Mouse (Mus musculus) megakaryocyte-erythroid progenitor cell, adult 5-6 weeks (primary cell): Measurements from ENCODE around the gene C2cd4c. TPM values are rescaled to one million over a fixed set of nuclear protein-coding genes. Genes with fewer than 3 reads are reported as not detected.

Experiments
- ATAC-seq: replicated peaks from 2 replicates; pipeline ENCODE4 v1.8.0; 2016; ENCODE audit warnings: mild to moderate bottlenecking, inconsistent platforms; ENCODE audit not compliant: severe bottlenecking, poor library complexity, low FRiP score, low TSS enrichment
- total RNA-seq, 2 experiments: library from RNA; stranded (forward) in 1 of 2; stranded (reverse) in 1 of 2; fragments of 200-1000, 215-1000 nt in 1 of 2; fragments of >200 nt in 1 of 2; fragmentation: Nextera tagmentation in 1 of 2; gene quantifications; 2 replicates each; pipeline ENCODE4 v1.2.3; 2014 to 2017

Gene C2cd4c
- total RNA-seq, 2 experiments from 2014 or later: not detected

DNA sequence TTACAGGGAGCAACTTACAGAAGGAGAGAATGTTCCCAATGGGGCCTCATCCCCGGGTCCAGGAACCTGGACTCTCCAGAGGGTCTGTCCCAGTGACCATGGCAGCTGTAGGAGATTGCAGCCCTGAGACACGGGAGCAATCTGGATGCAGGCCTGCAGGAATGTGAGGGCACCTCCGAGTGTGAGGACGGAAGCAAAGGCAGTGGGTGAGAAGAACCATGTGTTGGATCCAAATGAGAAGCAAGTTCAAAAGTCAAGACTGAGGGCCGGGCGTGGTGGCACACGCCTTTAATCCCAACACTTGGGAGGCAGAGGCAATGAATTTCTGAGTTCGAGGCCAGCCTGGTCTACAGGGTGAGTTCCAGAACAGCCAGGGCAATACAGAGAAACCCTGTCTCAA is 32.3 kb downstream of the C2cd4c start:
- no peak for ATAC-seq

DNA sequence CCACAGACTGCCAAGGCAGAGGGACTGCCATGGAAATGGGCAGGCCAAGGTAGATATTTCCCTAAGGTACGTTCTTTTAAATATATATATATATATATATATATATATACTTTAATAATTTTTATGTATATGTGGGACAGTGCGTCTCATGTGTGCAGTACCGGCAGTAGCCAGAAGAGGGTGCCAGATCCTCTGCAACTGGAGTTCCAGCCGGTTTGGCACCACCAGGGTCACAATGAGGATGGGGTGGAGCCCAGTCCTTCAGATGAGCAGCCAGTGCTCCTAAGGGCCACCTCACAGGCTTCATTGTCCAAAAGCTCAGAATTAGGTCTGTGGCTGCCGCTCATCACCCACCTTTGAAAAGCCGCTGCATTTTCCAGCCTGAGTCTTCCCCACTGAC is 33.0 kb downstream of the C2cd4c start:
- ATAC-seq: peak; percentile 56; the same call in 1 of the 2 replicates

DNA sequence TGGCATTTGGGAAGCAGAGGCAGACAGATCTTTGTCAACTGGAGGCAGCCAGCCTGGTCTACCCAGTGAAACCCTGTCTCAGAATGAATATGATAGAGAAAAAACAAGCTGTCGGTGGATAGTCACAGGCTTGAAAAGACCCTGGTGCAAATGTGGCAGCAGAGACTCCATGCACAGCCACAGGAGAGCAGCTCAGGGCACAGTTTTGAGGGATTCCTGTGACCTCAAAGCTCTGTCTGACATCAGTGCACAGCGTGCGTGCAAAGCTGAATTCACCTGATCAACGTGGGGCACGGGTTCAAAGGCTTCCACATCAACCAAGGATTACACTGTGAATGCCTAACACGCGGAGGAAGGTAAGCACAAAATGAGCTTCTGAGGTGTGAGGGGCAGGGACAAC is 33.5 kb downstream of the C2cd4c start:
- ATAC-seq: no peak

DNA sequence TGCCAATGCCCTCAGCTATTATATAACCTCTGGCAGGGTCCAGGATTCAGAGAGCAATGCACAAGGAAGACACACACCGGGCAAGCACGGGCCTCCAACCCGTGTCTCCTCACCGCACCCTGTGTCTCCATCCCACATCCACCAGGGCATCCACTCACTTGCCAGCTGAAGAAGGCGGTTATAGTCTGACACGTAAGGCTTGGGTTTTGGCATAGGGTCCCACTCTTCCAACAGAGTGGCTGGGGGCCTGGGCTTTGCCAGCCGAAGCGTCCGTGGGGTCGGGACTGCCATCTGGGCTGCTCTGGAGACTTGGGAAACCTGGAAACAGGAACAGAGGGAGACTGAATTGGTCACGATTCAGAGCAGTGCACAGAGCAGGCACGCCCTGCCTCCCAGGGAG is 34.0 kb downstream of the C2cd4c start:
- no peak for ATAC-seq

DNA sequence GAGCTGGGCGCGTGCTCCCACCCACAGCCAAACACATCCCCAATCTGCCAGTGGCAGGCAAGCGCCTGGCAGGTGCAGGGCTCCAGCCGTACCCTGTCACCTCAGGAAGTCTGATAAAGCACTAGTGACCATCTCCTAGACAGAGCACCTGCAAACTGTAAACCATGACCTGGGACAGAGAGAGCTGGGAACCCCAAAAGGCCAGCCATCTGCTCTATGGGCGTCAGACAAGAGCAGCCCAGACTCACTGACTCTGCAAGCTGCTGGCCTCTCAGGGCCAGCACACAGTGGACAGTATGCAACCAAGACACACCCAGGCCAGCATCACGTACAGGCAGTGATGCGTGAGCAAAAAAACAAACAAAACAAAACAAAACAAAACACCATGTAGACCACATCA is 34.9 kb downstream of the C2cd4c start:
- ATAC-seq: no peak

DNA sequence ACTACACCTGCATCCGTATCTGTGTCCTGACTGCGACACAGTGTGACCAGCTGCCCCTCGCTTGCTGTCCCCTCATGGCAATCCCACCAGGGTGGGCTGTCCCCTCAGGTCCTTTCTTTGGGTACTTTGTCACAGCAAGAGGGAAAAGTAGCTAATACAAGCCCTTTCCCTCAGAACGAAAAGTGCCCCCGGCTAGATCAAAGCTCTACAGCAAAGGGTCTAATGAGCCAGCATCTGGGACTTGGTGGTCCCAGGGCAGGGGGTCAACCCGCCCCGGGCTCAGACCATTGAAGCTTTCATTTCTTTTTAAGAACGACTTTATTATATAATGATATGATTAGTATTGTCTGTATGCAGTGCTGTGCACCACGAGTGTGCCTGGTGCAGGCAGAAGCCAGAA is 35.5 kb downstream of the C2cd4c start:
- ATAC-seq: no peak

DNA sequence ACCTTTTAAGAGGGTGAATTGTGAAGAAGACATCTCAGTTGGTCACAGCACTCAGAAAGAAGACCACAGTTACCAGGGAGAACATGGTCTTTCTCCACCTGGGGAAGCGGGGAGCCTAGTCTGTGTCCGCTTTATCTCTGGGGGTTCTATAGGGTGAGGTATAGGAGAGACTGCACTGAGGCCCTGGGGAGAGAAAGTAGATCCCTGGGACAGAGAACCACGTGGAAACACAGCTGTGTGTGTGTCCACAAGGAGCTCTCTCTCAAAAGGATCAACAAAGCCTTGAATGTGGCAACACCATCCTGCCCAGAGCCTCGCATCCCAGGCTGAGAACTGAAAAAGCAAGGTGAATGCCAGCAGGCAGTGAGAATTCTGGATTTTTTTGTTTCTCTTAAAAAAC is 36.4 kb downstream of the C2cd4c start:
- ATAC-seq: no peak

DNA sequence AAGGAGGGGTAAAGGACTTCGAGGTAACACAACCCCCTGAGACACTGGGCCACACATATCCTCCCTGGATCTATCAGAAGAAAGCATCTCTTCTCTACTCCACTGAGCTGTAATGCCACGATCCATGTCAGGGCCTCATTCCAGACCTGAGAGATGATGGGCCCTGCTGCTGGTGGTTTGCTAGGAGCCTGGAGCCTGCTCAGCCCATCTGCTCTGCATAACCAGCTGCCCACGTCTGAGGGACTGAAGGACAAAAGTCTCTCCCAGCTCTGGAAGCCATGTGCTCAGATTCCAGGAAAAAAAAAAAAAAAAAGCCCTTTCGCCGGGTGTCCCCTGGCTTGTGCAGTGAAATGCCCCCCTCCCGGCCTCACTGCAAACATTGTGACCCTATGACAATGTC is 38.1 kb downstream of the C2cd4c start:
- no peak for ATAC-seq

DNA sequence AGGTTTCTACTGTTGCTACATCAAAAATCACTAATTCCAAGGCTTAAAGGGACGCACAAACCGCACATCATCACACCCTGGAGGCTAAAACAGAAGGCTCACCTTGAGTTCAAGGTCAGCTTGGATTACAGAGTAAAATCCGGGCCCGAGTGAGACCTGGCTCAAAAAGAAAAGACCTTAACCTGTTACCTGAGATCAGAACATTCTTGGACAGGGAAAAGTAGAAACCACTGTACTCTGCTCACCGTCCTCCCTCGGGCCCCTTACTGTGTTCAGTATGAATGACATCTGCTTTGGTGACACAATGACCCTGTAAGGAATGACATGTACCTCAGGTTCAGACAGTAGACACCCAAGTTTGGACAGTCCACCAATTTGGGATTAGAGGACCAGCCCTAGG is 39.0 kb downstream of the C2cd4c start:
- no peak for ATAC-seq

DNA sequence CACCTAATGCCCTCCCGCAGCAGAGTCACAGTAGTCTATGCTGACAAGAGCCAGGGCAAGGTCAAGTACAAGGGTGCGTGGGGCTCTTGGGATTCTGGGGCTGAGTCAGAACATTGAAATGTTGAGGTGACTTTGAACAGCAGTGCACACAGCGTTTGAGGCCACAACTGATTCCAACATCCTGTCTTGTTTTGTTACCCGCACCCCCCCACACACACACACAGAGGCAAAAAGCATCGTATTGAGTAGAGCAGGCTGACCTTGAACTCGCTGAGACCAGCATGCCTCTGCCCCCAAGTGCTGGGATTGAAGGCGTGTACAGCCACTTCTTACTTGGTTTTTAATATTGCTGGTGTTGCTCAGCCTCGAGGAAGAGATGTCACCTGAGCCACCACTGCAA is 39.5 kb downstream of the C2cd4c start:
- ATAC-seq: no peak

DNA sequence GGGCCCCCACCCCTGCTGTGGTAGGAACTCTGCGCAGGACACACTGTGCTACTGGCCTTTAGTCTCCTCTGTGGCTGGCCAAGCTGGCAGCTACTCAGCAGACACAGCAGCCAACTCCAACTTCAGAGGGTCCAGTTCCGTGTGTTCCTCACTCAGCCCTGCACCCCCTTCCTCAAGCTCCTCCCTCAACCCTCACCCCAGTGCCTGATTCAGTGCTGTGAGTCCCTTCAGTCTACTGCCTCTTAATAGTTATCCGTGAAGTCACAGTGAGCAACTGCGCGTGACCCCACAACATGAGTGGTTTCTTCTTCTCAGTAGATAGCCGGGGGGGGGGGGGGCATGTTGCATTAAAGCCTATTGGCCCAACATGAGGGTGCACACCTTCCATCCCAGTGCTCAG is 40.2 kb downstream of the C2cd4c start:
- ATAC-seq: no peak

DNA sequence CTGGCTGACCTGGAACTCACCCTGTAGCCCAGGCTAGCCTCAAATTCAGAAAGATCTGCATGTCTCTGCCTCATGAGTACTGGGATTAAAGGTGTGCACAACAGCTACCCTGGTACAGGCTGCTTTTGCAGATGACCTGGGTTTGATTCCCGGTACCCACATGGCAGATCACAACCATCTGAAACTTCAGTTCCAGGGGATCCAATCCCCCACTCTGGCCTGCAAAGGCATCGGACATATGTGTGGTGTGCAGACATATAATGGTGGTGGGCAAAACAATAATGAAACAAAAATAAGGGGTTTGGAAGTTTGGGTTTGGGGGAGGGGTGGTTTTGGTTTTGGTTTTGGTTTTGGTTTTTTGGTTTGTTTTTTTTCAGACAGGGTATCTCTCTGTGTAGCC is 42.5 kb downstream of the C2cd4c start:
- ATAC-seq: no peak

DNA sequence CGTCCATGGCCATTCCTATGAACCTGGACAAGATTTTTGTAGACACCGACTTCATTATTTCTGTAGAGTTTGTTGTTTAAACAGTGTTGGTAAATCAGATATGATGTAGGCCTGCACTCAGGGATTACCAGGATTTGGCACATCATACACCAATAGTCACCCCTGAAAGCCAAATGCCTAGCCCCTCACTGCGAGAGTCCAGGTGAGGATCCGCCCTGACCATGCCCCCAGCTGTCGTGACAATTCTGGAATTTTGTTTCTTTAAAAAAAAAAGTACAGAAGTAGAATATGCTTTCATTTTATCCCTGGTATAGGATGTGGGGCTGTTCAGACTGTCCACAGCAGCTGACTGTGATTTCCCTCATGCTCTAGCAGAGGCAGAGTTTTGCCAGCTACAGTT is 43.9 kb downstream of the C2cd4c start:
- no peak for ATAC-seq

DNA sequence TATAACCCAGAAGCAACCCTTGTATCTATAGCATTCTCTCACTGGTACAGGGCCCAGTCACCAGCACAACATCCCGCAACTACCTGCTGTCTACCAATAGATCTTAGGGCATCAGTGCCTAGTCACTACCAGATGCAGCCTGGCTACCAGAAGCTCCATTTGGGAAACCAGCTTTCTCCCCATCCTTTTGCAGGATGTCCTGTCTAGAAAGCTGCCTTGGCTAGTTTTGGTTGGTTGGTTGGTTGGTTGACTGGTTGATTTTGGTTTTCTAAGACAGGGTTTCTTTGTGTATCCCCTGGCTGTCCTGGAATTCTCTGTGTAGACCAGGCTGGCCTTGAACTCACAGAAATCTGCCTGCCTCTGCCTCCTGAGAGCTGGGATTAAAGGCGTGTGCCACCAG is 54.1 kb downstream of the C2cd4c start:
- no peak for ATAC-seq

DNA sequence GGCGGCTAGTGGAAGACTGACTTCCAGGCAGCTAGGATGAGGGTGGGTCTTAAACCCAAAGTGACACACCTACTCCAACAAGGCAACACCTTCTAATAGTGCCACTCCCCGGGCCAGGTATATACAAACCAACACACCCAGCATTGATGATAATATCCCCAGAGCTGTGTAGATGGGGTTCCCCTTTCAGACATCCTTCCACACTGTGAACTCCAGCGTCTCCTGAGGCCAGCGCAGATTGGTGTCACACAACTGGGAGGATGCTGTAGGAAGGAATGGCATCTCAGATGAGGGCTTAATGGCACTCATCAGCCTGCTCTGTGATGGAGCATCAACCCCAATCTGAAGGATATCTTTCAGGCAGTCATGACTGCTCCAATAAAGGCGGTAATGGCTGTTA is 56.3 kb downstream of the C2cd4c start:
- ATAC-seq: no peak

DNA sequence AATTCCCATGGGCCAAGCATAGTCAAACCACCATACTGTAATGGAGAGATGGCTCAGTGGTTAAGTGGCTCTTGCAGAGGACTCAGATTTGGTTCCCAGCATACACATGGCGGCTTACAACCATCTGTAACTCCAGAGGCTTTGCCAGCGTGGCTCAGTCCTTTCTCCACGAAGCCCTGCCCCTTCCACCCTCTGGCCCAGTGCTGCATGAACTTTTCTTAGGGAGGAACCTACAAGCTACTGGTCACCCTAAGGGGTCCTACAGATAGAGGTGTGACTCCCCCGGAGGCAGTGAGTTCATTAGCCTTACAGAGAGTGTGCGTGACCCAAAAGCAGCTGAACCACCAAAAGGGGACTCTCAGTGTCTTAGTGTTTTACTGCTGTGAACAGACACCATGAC is 56.9 kb downstream of the C2cd4c start:
- no peak for ATAC-seq

Other genes with a start within 250 kb of the C2cd4c start
- not detected in 2 replicates for gene Vmn2r83, start 145.3 kb downstream of the C2cd4c start, total RNA-seq (2014; fragmentation: Nextera tagmentation)
- gene Vmn2r83, start 145.3 kb downstream of the C2cd4c start, total RNA-seq (2017): not detected in 2 replicates
- 5.4 and 12.2 TPM in 2 replicates for gene Plpp2, start 80.2 kb downstream of the C2cd4c start, total RNA-seq (2014; fragmentation: Nextera tagmentation)
- gene Plpp2, start 80.2 kb downstream of the C2cd4c start, total RNA-seq (2017): 3.3 and 3.9 TPM in 2 replicates
- gene Mier2, start 58.8 kb downstream of the C2cd4c start, total RNA-seq (2014; fragmentation: Nextera tagmentation): 5.9 and 8.5 TPM in 2 replicates
- 2.1 and 12.3 TPM in 2 replicates for gene Mier2, start 58.8 kb downstream of the C2cd4c start, total RNA-seq (2017)
- gene Theg, start 26.7 kb downstream of the C2cd4c start, total RNA-seq (2014; fragmentation: Nextera tagmentation): not detected in 2 replicates
- not detected in 2 replicates for gene Theg, start 26.7 kb downstream of the C2cd4c start, total RNA-seq (2017)
- gene Shc2, start 23.9 kb upstream of the C2cd4c start, total RNA-seq (2014; fragmentation: Nextera tagmentation): not detected in 2 replicates
- gene Shc2, start 23.9 kb upstream of the C2cd4c start, total RNA-seq (2017): not detected in 2 replicates
- not detected in 2 replicates for gene Odf3l2, start 31.7 kb upstream of the C2cd4c start, total RNA-seq (2014; fragmentation: Nextera tagmentation)
- gene Odf3l2, start 31.7 kb upstream of the C2cd4c start, total RNA-seq (2017): not detected in 2 replicates
- not detected in 2 replicates for gene Madcam1, start 50.5 kb upstream of the C2cd4c start, total RNA-seq (2014; fragmentation: Nextera tagmentation)
- gene Madcam1, start 50.5 kb upstream of the C2cd4c start, total RNA-seq (2017): not detected in 2 replicates
- 8.5 and 10.8 TPM in 2 replicates for gene Tpgs1, start 55.3 kb upstream of the C2cd4c start, total RNA-seq (2014; fragmentation: Nextera tagmentation)
- gene Tpgs1, start 55.3 kb upstream of the C2cd4c start, total RNA-seq (2017): 2.9 and 4.1 TPM in 2 replicates
- 134 and 152 TPM in 2 replicates for gene Cdc34, start 68.2 kb upstream of the C2cd4c start, total RNA-seq (2014; fragmentation: Nextera tagmentation)
- gene Cdc34, start 68.2 kb upstream of the C2cd4c start, total RNA-seq (2017): 128 and 236 TPM in 2 replicates
- 1.7 and 1.8 TPM in 2 replicates for gene Gzmm, start 75.0 kb upstream of the C2cd4c start, total RNA-seq (2014; fragmentation: Nextera tagmentation)
- gene Gzmm, start 75.0 kb upstream of the C2cd4c start, total RNA-seq (2017): 1.7 and 2.4 TPM in 2 replicates
- gene Bsg, start 90.5 kb upstream of the C2cd4c start, total RNA-seq (2014; fragmentation: Nextera tagmentation): 361 and 460 TPM in 2 replicates
- gene Bsg, start 90.5 kb upstream of the C2cd4c start, total RNA-seq (2017): 350 and 443 TPM in 2 replicates
- gene Hcn2, start 102.6 kb upstream of the C2cd4c start, total RNA-seq (2014; fragmentation: Nextera tagmentation): 0.50 TPM in 1 of 2 replicates, not detected in the other
- gene Hcn2, start 102.6 kb upstream of the C2cd4c start, total RNA-seq (2017): not detected in 2 replicates
- 45.2 and 51.7 TPM in 2 replicates for gene Polrmt, start 132.6 kb upstream of the C2cd4c start, total RNA-seq (2014; fragmentation: Nextera tagmentation)
- gene Polrmt, start 132.6 kb upstream of the C2cd4c start, total RNA-seq (2017): 17.6 and 21.2 TPM in 2 replicates
- not detected in 2 replicates for gene Fgf22, start 141.1 kb upstream of the C2cd4c start, total RNA-seq (2014; fragmentation: Nextera tagmentation)
- gene Fgf22, start 141.1 kb upstream of the C2cd4c start, total RNA-seq (2017): not detected in 2 replicates
- gene Rnf126, start 152.9 kb upstream of the C2cd4c start, total RNA-seq (2014; fragmentation: Nextera tagmentation): 76.0 and 106 TPM in 2 replicates
- gene Rnf126, start 152.9 kb upstream of the C2cd4c start, total RNA-seq (2017): 16.2 and 20.8 TPM in 2 replicates
- 0.49 and 0.96 TPM in 2 replicates for gene Fstl3, start 163.2 kb upstream of the C2cd4c start, total RNA-seq (2014; fragmentation: Nextera tagmentation)
- 0.66 and 0.80 TPM in 2 replicates for gene Fstl3, start 163.2 kb upstream of the C2cd4c start, total RNA-seq (2017)
- 2.4 and 7.6 TPM in 2 replicates for gene Prss57, start 176.9 kb upstream of the C2cd4c start, total RNA-seq (2014; fragmentation: Nextera tagmentation)
- 1.7 and 3.5 TPM in 2 replicates for gene Prss57, start 176.9 kb upstream of the C2cd4c start, total RNA-seq (2017)
- gene Palm, start 179.5 kb upstream of the C2cd4c start, total RNA-seq (2014; fragmentation: Nextera tagmentation): 7.6 and 11.1 TPM in 2 replicates
- gene Palm, start 179.5 kb upstream of the C2cd4c start, total RNA-seq (2017): 4.6 and 6.8 TPM in 2 replicates
- not detected in 2 replicates for gene Misp, start 207.0 kb upstream of the C2cd4c start, total RNA-seq (2014; fragmentation: Nextera tagmentation)
- not detected in 2 replicates for gene Misp, start 207.0 kb upstream of the C2cd4c start, total RNA-seq (2017)
- gene Ptbp1, start 240.4 kb upstream of the C2cd4c start, total RNA-seq (2014; fragmentation: Nextera tagmentation): 423 and 470 TPM in 2 replicates
- 149 and 201 TPM in 2 replicates for gene Ptbp1, start 240.4 kb upstream of the C2cd4c start, total RNA-seq (2017)